Mouse (Mus musculus) C2C12 (cell line): ENCODE measurements around the gene Gm8890. TPM values are rescaled to one million over a fixed set of nuclear protein-coding genes. Genes with fewer than 3 reads are reported as not detected.
"Not testable (repeated sequence)": the region's sequence is repeated elsewhere in the genome, so short reads cannot be mapped to it uniquely, and the experiment has no call there.

Experiments
- H3K27me3 ChIP-seq: one replicate; pipeline ENCODE4 v1.6.1; 2011; ENCODE audit not compliant: control insufficient read depth, insufficient read depth, insufficient read length
- H3K36me3 ChIP-seq: one replicate; pipeline ENCODE4 v1.6.1; 2011; ENCODE audit not compliant: control insufficient read depth, insufficient read depth
- H3K4me3 ChIP-seq: one replicate; pipeline ENCODE4 v1.5.1; 2011; ENCODE audit warnings: mild to moderate bottlenecking, control low read depth; ENCODE audit not compliant: poor library complexity, insufficient read depth, severe bottlenecking
- H3K79me2 ChIP-seq: one replicate; pipeline ENCODE4 v1.6.1; 2011; ENCODE audit not compliant: control insufficient read depth, insufficient read depth
- H3K79me3 ChIP-seq: one replicate; pipeline ENCODE4 v1.6.1; 2011; ENCODE audit warnings: low read depth, control low read depth
- H3ac ChIP-seq: one replicate; pipeline ENCODE3; 2011; ENCODE audit warnings: low read depth; ENCODE audit not compliant: control insufficient read depth, insufficient read length
- long read RNA-seq, 2 experiments: library from polyadenylated mRNA; unstranded; transcript quantifications; one replicate each; pipeline ENCODE4 v2.0.0; 2019 to 2020
- polyA plus RNA-seq: library from polyadenylated mRNA; unstranded; fragments of >200 nt; fragmentation: generic; extraction: Trizol; gene quantifications from one replicate; pipeline ENCODE4 v1.2.1, GENCODE M21; 2012; ENCODE audit warnings: missing spikeins

Gene Gm8890
- not detected for polyA plus RNA-seq
- long read RNA-seq, experiment 1, result 0 reads
- long read RNA-seq, experiment 2, result 0 reads

GRCm38 (mm10) chr5:11255733-11256132, at the start of gene Gm8890:
TSS of gene Gm8890 (plus strand) at chr5:11256033.
- not testable (repeated sequence) for H3K79me3 ChIP-seq, H3K4me3 ChIP-seq, H3ac ChIP-seq, H3K36me3 ChIP-seq, H3K79me2 ChIP-seq, H3K27me3 ChIP-seq

GRCm38 (mm10) chr5:11256221-11256620, 388 bp downstream of the Gm8890 start:
- not testable (repeated sequence) for H3K79me3 ChIP-seq, H3K36me3 ChIP-seq, H3ac ChIP-seq, H3K4me3 ChIP-seq, H3K27me3 ChIP-seq, H3K79me2 ChIP-seq

Other genes starting within 250 kb of the Gm8890 start
- gene Gm8879, start 128.4 kb upstream of the Gm8890 start, polyA plus RNA-seq, result not detected
- not detected for gene Gm5861, start 73.0 kb upstream of the Gm8890 start, polyA plus RNA-seq
- not detected for gene Speer1, start 85.5 kb downstream of the Gm8890 start, polyA plus RNA-seq
- gene Gm8897, start 160.4 kb downstream of the Gm8890 start, polyA plus RNA-seq, result not detected
- gene Gm8906, start 246.7 kb downstream of the Gm8890 start, polyA plus RNA-seq, result not detected